Mouse (Mus musculus): ENCODE results near the gene Macf1. TPM values are rescaled to one million over a fixed set of nuclear protein-coding genes. Genes with fewer than 3 reads are reported as not detected.
"Not testable (repeated sequence)": the region's sequence is repeated elsewhere in the genome, so short reads cannot be mapped to it uniquely, and the experiment has no call there.

Gene Macf1
- polyA plus RNA-seq, 1 experiment from 2014 or later = 82.9 TPM

DNA sequence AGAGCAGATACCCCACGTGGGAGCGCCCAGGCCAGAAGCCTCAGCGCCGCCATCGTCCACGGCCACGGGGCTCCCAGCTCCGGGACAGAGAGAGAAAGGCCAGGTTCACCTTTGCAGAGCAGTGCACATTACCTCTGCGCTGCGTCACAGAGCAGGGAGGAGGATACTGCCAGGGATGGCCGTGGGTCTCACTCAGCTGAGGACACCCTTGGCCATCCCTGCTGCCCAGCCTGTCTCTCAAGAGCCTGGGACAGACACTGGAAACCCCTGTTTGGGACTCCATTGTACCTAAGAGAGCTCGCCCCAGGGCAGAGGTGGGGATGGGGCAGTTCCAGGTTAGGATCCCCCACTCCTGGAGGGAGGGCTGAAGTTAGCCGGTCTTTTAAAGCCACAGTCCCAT lies 360.6 kb downstream of the Macf1 start, which contains the start of gene Oxct2a:
TSS of gene Oxct2a (minus strand) at position 101 of the 400 bp plus-strand sequence.
- peak within 1 kb of the TSS; percentile 39 for H3K4me2 ChIP-seq (ENCODE audit: low read length)
- H3K4me3 ChIP-seq (replicated peaks; ENCODE audit: low read length) = peak within 1 kb of the TSS; percentile 24
- H3K9me3 ChIP-seq (ENCODE audit: control insufficient read depth, low read length) = no peaks in the 10 kb centered on the region
- WGBS = 25% methylated on average over 13 of the region's 13 CpGs
- H3K9ac ChIP-seq (replicated peaks; ENCODE audit: low read depth, low read length) = no peak within 1 kb of the TSS
- no peaks in the 10 kb centered on the region for H3K36me3 ChIP-seq (ENCODE audit: control insufficient read depth, insufficient read depth)
- no peaks in the 10 kb centered on the region for H3K4me1 ChIP-seq (replicated peaks; ENCODE audit: control insufficient read depth, insufficient read depth, low read length)
- peaks cover 4% of the 10 kb centered on the region for H3K27me3 ChIP-seq (replicated peaks; ENCODE audit: control insufficient read depth, insufficient read depth, low read length)
- no peak within 1 kb of the TSS for H3K27ac ChIP-seq (ENCODE audit: low read length)
- no peak for ATAC-seq

DNA sequence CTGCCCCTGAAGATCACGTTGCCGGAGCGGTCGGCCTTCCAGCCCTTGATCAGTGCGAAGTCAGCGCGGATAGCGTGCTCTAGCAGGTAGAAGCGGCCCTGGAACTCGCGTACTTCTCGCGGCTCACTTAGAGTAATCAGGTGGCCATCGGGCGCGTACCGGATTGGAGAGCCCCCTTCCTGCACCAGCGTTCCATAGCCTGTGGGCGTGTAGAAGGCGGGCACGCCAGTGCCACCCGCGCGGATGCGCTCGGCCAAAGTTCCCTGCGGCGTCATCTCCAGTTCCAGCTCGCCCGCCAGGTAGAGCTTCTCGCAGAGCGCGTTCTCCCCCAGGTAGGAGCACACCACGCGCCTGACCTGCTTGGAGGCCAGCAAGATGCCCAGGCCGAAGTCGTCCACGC lies 361.2 kb downstream of the Macf1 start:
- H3K36me3 ChIP-seq (ENCODE audit: control insufficient read depth, insufficient read depth); H3K27ac ChIP-seq (ENCODE audit: low read length); H3K9ac ChIP-seq (replicated peaks; ENCODE audit: low read depth, low read length); H3K9me3 ChIP-seq (ENCODE audit: control insufficient read depth, low read length); H3K27me3 ChIP-seq (replicated peaks; ENCODE audit: control insufficient read depth, insufficient read depth, low read length); H3K4me1 ChIP-seq (replicated peaks; ENCODE audit: control insufficient read depth, insufficient read depth, low read length): not testable (repeated sequence)
- ATAC-seq = peak; percentile 54; the same call in 1 of the 2 replicates
- Histone ChIP-seq H3K4me2 (ENCODE audit: low read length) (peak overlapping the region; percentile 39), H3K4me3 (replicated peaks; ENCODE audit: low read length) (peak overlapping the region; percentile 19)
- 11% methylated on average over 24 of the region's 38 CpGs for WGBS

DNA sequence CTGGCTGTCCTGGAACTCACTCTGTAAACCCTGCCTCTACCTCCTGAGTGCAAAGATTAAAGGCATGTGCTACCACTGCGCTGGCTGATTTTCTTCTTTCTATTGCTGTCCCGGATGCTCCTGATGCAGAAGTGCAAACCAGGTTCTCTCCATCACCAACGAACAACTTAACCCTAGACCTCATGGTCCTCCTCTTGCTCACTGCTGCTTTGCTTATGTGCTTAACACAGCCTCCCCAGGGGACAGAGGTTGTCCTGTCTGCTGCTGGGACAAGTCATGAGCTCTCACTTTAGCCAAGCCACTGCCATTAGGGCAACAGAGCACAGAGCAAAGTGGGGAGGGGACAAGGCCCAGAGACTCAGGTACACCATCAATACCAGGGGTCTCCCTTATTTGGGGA lies 369.7 kb downstream of the Macf1 start:
- ATAC-seq = no peak
- 93% methylated on average over 3 of the region's 3 CpGs for WGBS

GRCm38 (mm10) chr4:123313010-123313409 lies 371.1 kb downstream of the Macf1 start:
- ATAC-seq = no peak

More for the DNA sequence above, 369.7 kb downstream of the Macf1 start:
- Histone ChIP-seq H3K4me1 (replicated peaks; ENCODE audit: control insufficient read depth, insufficient read depth, low read length) (no peaks in the 10 kb centered on the region), H3K27me3 (replicated peaks; ENCODE audit: control insufficient read depth, insufficient read depth, low read length) (no peaks in the 10 kb centered on the region), H3K36me3 (ENCODE audit: control insufficient read depth, insufficient read depth) (no peaks in the 10 kb centered on the region), H3K27ac (ENCODE audit: low read length) (no peak overlapping the region), H3K4me3 (replicated peaks; ENCODE audit: low read length) (no peak overlapping the region), H3K9ac (replicated peaks; ENCODE audit: low read depth, low read length) (no peak overlapping the region), H3K4me2 (ENCODE audit: low read length) (no peak overlapping the region), H3K9me3 (ENCODE audit: control insufficient read depth, low read length) (no peaks in the 10 kb centered on the region)

DNA sequence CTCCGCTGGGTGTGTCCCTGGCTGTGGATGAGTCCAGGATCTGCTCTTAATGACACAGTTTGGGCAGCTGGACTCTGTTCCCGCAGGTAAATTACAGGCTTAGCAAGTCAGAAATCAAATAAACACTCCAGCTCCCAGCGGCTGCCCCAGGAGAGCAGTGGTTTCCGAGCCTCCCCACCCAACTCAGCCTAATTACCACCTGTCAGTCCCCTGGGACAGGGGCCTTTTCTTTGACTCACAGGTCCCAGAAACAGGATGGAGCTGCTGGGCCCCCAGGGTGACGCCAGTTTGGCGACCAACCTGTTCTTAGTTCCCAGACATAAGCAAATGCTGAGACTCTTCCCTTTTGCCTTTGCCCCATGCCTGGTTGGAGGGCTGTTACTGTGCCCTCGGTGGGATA lies 372.3 kb downstream of the Macf1 start:
- no peak for ATAC-seq
- H3K4me2 ChIP-seq (ENCODE audit: low read length) = no peak overlapping the region
- WGBS = 84% methylated on average over 7 of the region's 7 CpGs
- no peaks in the 10 kb centered on the region for H3K4me1 ChIP-seq (replicated peaks; ENCODE audit: control insufficient read depth, insufficient read depth, low read length)
- H3K27ac ChIP-seq (ENCODE audit: low read length) = no peak overlapping the region
- no peaks in the 10 kb centered on the region for H3K36me3 ChIP-seq (ENCODE audit: control insufficient read depth, insufficient read depth)
- no peak overlapping the region for H3K9ac ChIP-seq (replicated peaks; ENCODE audit: low read depth, low read length)
- H3K27me3 ChIP-seq (replicated peaks; ENCODE audit: control insufficient read depth, insufficient read depth, low read length) = no peaks in the 10 kb centered on the region
- no peaks in the 10 kb centered on the region for H3K9me3 ChIP-seq (ENCODE audit: control insufficient read depth, low read length)
- H3K4me3 ChIP-seq (replicated peaks; ENCODE audit: low read length) = no peak overlapping the region

More at GRCm38 (mm10) chr4:123313010-123313409, 371.1 kb downstream of the Macf1 start:
- H3K4me2 ChIP-seq (ENCODE audit: low read length) = no peak overlapping the region
- H3K27ac ChIP-seq (ENCODE audit: low read length) = no peak overlapping the region
- no peaks in the 10 kb centered on the region for H3K27me3 ChIP-seq (replicated peaks; ENCODE audit: control insufficient read depth, insufficient read depth, low read length)
- no peaks in the 10 kb centered on the region for H3K36me3 ChIP-seq (ENCODE audit: control insufficient read depth, insufficient read depth)
- H3K4me1 ChIP-seq (replicated peaks; ENCODE audit: control insufficient read depth, insufficient read depth, low read length) = no peaks in the 10 kb centered on the region
- H3K9me3 ChIP-seq (ENCODE audit: control insufficient read depth, low read length) = no peaks in the 10 kb centered on the region
- H3K9ac ChIP-seq (replicated peaks; ENCODE audit: low read depth, low read length) = no peak overlapping the region
- 92% methylated on average over 6 of the region's 6 CpGs for WGBS
- H3K4me3 ChIP-seq (replicated peaks; ENCODE audit: low read length) = no peak overlapping the region

- no peak overlapping the region for H3K4me3 ChIP-seq (replicated peaks; ENCODE audit: low read length)
- H3K27me3 ChIP-seq (replicated peaks; ENCODE audit: control insufficient read depth, insufficient read depth, low read length) = no peaks in the 10 kb centered on the region
- H3K4me2 ChIP-seq (ENCODE audit: low read length) = no peak overlapping the region
- peaks cover 3% of the 10 kb centered on the region; the same call in 1 of the 2 replicates for H3K36me3 ChIP-seq (ENCODE audit: control insufficient read depth, insufficient read depth)
- no peak overlapping the region for H3K27ac ChIP-seq (ENCODE audit: low read length)
- no peak for ATAC-seq
- no peak overlapping the region for H3K9ac ChIP-seq (replicated peaks; ENCODE audit: low read depth, low read length)
- 59% methylated on average over 3 of the region's 3 CpGs for WGBS
- no peaks in the 10 kb centered on the region for H3K4me1 ChIP-seq (replicated peaks; ENCODE audit: control insufficient read depth, insufficient read depth, low read length)
- H3K9me3 ChIP-seq (ENCODE audit: control insufficient read depth, low read length) = no peaks in the 10 kb centered on the region
These were observed 375.9 kb downstream of the Macf1 start for GRCm38 (mm10) chr4:123308292-123308691.

DNA sequence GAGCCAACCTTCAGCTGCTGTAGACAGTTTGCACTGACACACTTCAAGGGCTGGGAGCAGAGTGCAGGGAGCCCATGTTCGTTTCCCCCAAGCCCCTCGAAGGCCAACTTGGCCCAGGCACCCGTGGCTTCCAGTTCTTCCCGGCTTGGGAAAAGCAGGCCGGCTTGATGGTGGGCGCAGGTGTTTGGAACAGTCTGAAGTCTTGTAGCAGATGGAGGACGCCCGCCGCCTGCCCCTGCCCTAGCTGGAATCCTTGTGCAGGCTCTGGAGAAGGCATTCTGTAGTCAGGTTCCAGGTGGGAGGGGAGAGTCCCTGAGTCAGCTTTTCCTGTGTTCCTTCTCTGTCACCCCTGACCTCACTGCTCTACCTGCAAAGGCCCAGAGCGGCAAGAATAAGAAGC lies 377.2 kb downstream of the Macf1 start:
- WGBS = 90% methylated on average over 10 of the region's 10 CpGs
- Histone ChIP-seq H3K4me2 (ENCODE audit: low read length) (no peak overlapping the region), H3K9ac (replicated peaks; ENCODE audit: low read depth, low read length) (no peak overlapping the region), H3K4me1 (replicated peaks; ENCODE audit: control insufficient read depth, insufficient read depth, low read length) (no peaks in the 10 kb centered on the region), H3K4me3 (replicated peaks; ENCODE audit: low read length) (no peak overlapping the region), H3K36me3 (ENCODE audit: control insufficient read depth, insufficient read depth) (peaks cover 15% of the 10 kb centered on the region), H3K9me3 (ENCODE audit: control insufficient read depth, low read length) (no peaks in the 10 kb centered on the region), H3K27me3 (replicated peaks; ENCODE audit: control insufficient read depth, insufficient read depth, low read length) (no peaks in the 10 kb centered on the region), H3K27ac (ENCODE audit: low read length) (no peak overlapping the region)
- ATAC-seq = no peak

DNA sequence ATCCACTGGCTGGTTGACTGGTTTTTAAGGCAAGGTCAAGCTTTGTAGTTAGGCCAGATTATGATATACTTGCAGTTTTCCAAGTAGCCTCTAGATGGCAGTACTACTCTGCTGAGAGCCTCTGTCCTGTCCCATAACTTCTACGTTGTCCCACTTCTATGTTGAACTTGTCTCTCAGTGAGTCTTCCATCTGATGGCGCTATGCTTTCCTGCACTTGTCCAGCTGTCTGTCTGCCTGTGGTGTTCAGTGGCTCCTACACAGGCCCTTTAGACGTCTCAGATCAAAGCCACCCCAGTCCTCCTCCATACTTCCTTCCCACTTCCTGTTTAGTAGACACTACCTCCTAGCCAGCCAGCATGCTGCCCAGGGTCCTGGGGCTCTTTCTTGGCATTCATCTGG lies 378.4 kb downstream of the Macf1 start:
- H3K36me3 ChIP-seq (ENCODE audit: control insufficient read depth, insufficient read depth) = peaks cover 15% of the 10 kb centered on the region
- 33% methylated on average over 3 of the region's 3 CpGs for WGBS
- H3K9ac ChIP-seq (replicated peaks; ENCODE audit: low read depth, low read length) = no peak overlapping the region
- H3K27me3 ChIP-seq (replicated peaks; ENCODE audit: control insufficient read depth, insufficient read depth, low read length) = no peaks in the 10 kb centered on the region
- no peaks in the 10 kb centered on the region for H3K4me1 ChIP-seq (replicated peaks; ENCODE audit: control insufficient read depth, insufficient read depth, low read length)
- H3K9me3 ChIP-seq (ENCODE audit: control insufficient read depth, low read length) = no peaks in the 10 kb centered on the region
- no peak overlapping the region for H3K4me2 ChIP-seq (ENCODE audit: low read length)
- H3K4me3 ChIP-seq (replicated peaks; ENCODE audit: low read length) = no peak overlapping the region
- H3K27ac ChIP-seq (ENCODE audit: low read length) = no peak overlapping the region
- ATAC-seq = no peak

All from forebrain, embryonic 16.5 days (tissue).